Comparison of ENCODE assay signal across 22 mouse cellular contexts in the genomic region with DNA sequence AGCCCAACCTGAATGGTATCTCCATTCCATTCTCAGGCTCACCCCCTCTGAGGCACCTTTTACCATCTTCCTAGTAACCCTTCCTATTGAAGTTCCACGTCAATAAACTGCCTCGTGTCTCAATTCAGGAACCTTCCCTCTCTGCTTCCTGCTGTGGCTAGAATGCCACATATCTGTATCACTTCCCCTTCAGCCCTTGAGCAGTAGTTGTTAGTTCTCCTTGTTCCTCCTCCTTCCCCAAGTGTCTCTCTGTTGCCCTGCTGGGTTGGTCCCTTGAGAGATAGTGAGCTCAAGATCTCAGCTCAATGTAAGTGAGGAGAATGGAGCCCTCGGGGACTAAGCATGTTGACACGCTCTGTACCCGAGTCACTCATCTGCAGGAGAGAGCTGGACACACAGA. TPM values are rescaled to one million over a fixed set of nuclear protein-coding genes. Genes with fewer than 3 reads are reported as not detected.
A peak's percentile ranks its signal among the peaks of the same experiment; 100 is the strongest.
DNase-seq lines count a peak whose midpoint lies in the region; ATAC-seq and TF ChIP-seq lines count a peak whose summit lies in the region.
"Had no signal": no experiment of that assay in that cellular context is flagged by ENCODE, and none has a peak within 500 bp of the region (broad histone marks: within the 10 kb centered on the region; RNA-seq: fewer than 3 reads in every experiment).

No protein-coding gene starts in this region.

- no peaks in the 10 kb centered on the region for H3K9me3 ChIP-seq in CH12.LX (replicated peaks; ENCODE audit: low read length)
- no peaks in the 10 kb centered on the region for H3K9me3 ChIP-seq in liver, embryonic 12.5 days (replicated peaks)
- no peaks in the 10 kb centered on the region for H3K9me3 ChIP-seq in forebrain, embryonic 13.5 days (replicated peaks)
- H3K9me3 ChIP-seq: embryonic facial prominence, embryonic 15.5 days; heart, embryonic 13.5 days; hindbrain, embryonic 12.5 days; stomach, embryonic 15.5 days had no signal

- peak; percentile 12 to 54 for DNase-seq in heart, adult 18-20 months
- DNase-seq in heart, postnatal 4 days = no peak
- DNase-seq in CH12.LX (ENCODE audit: extremely low read depth) = peak; percentile 87
- DNase-seq in embryo, embryonic 10.5 days (ENCODE audit: low spot score) = no peak
- no peak for DNase-seq in ovary, postnatal 10 days (ENCODE audit: low spot score)
- DNase-seq: adrenal gland, postnatal 36 days; cerebellum, adult 11 months; gastrocnemius, adult 2 months; kidney, postnatal 14 days; lung, postnatal 4 days; right cerebral cortex, postnatal 14 days; thymus, postnatal 14 days had no signal

- no peak overlapping the region for H3K9ac ChIP-seq in CH12.LX (ENCODE audit: insufficient read depth, low read depth)
- H3K9ac ChIP-seq in liver, embryonic 12.5 days = no peak overlapping the region
- no peak overlapping the region for H3K9ac ChIP-seq in forebrain, embryonic 13.5 days
- H3K9ac ChIP-seq: embryonic facial prominence, embryonic 15.5 days; heart, embryonic 13.5 days; hindbrain, embryonic 12.5 days; stomach, embryonic 15.5 days had no signal

- peaks cover 7% of the 10 kb centered on the region for H3K27me3 ChIP-seq in CH12.LX (replicated peaks)
- peaks cover 42% of the 10 kb centered on the region for H3K27me3 ChIP-seq in liver, embryonic 12.5 days (replicated peaks)
- 0 out of 2 replicates have a peak, but pooled peaks cover 2% of the 10 kb centered on the region for H3K27me3 ChIP-seq in forebrain, embryonic 13.5 days
- H3K27me3 ChIP-seq: embryonic facial prominence, embryonic 15.5 days; stomach, embryonic 15.5 days had no signal

- peaks cover 8 to 50% of the 10 kb centered on the region in 2 experiments for H3K4me1 ChIP-seq in CH12.LX (ENCODE audit: control insufficient read depth in 1 of 2, insufficient read depth in 2 of 2)
- H3K4me1 ChIP-seq in liver, embryonic 12.5 days = 0 out of 2 replicates have a peak, but pooled peaks cover 13% of the 10 kb centered on the region
- peaks cover 7% of the 10 kb centered on the region for H3K4me1 ChIP-seq in forebrain, embryonic 13.5 days

- H3K36me3 ChIP-seq in CH12.LX (replicated peaks in 1 of 2; ENCODE audit: control insufficient read depth in 1 of 2, insufficient read depth in 1 of 2, low read length in 1 of 2) = no peaks in the 10 kb centered on the region
- no peaks in the 10 kb centered on the region for H3K36me3 ChIP-seq in liver, embryonic 12.5 days
- no peaks in the 10 kb centered on the region for H3K36me3 ChIP-seq in forebrain, embryonic 13.5 days (ENCODE audit: poor library complexity, severe bottlenecking)
- H3K36me3 ChIP-seq: embryonic facial prominence, embryonic 15.5 days; heart, embryonic 13.5 days; hindbrain, embryonic 12.5 days; stomach, embryonic 15.5 days had no signal

- WGBS in liver, embryonic 12.5 days (ENCODE audit: insufficient replicate concordance) = 18% methylated on average over 5 of the region's 5 CpGs
- 77% methylated on average over 5 of the region's 5 CpGs for WGBS in forebrain, embryonic 13.5 days

- H3K79me2 ChIP-seq in CH12.LX (replicated peaks; ENCODE audit: control insufficient read depth, extremely low read depth, insufficient read depth, poor library complexity, severe bottlenecking) = no peaks in the 10 kb centered on the region

- H3K4me3 ChIP-seq in CH12.LX (replicated peaks in 1 of 3; ENCODE audit: low read depth in 2 of 3, low read length in 2 of 3, poor library complexity in 1 of 3) = no peak overlapping the region
- H3K4me3 ChIP-seq in liver, embryonic 12.5 days = no peak overlapping the region
- H3K4me3 ChIP-seq in forebrain, embryonic 13.5 days = no peak overlapping the region
- H3K4me3 ChIP-seq: embryonic facial prominence, embryonic 15.5 days; gastrocnemius, adult 2 months; heart, embryonic 13.5 days; hindbrain, embryonic 12.5 days; myocyte; stomach, embryonic 15.5 days had no signal

- peak overlapping the region; percentile 9; the same call in 1 of the 2 replicates for H3K4me2 ChIP-seq in CH12.LX (ENCODE audit: insufficient read depth, low read depth, poor library complexity, severe bottlenecking)
- H3K4me2 ChIP-seq in liver, embryonic 12.5 days = no peak overlapping the region; the same call in 1 of the 2 replicates
- H3K4me2 ChIP-seq in forebrain, embryonic 13.5 days = no peak overlapping the region
- H3K4me2 ChIP-seq: embryonic facial prominence, embryonic 15.5 days; heart, embryonic 13.5 days; hindbrain, embryonic 12.5 days; stomach, embryonic 15.5 days had no signal

- TF ChIP-seq CTCF in CH12.LX (conservative IDR thresholded peaks at IDR 0.05 in 1 of 2, IDR thresholded peaks at IDR 0.05 in 1 of 2; ENCODE audit: low read depth in 2 of 2, low read length in 2 of 2) = no peak

- ATAC-seq in liver, embryonic 12.5 days = no peak
- peak; percentile 79 for ATAC-seq in neutrophil, adult 5-6 weeks (ENCODE audit: extremely low read depth, insufficient number of reproducible peaks, low FRiP score, poor library complexity, severe bottlenecking)
- no peak for ATAC-seq in forebrain, embryonic 13.5 days
- ATAC-seq: forebrain, embryonic 14.5 days; intestine, embryonic 16.5 days had no signal

- no peak for TF ChIP-seq RAD21 in CH12.LX (IDR thresholded peaks at IDR 0.05; ENCODE audit: low read depth, low read length)

- TF ChIP-seq EP300 in CH12.LX (IDR thresholded peaks at IDR 0.05; ENCODE audit: low read length) = peak; percentile 86

- H3K27ac ChIP-seq in CH12.LX (ENCODE audit: insufficient read depth, low read depth) = peak overlapping the region; percentile 49
- peak overlapping the region; percentile 10; the same call in 1 of the 2 replicates for H3K27ac ChIP-seq in liver, embryonic 12.5 days
- H3K27ac ChIP-seq in forebrain, embryonic 13.5 days = no peak overlapping the region
- H3K27ac ChIP-seq: embryonic facial prominence, embryonic 15.5 days; gastrocnemius, adult 2 months; heart, embryonic 13.5 days; hindbrain, embryonic 12.5 days; stomach, embryonic 15.5 days had no signal

- in situ Hi-C loops in CH12.LX (cut with MboI; ENCODE audit: low pct_ligation_motif_present, low pct_unique_long_range_greater_than_20kb, low sequenced_read_pairs) = no loop called here

- dilution Hi-C loops in CH12.LX (cut with MboI; ENCODE audit: extremely low pct_ligation_motif_present, extremely low pct_unique_long_range_greater_than_20kb, low sequenced_read_pairs) = no loop called here

- TF ChIP-seq POLR2A in CH12.LX (IDR thresholded peaks at IDR 0.05; ENCODE audit: low read depth, low read length) = peak; percentile 39; the same call in 1 of the 2 replicates

TF ChIP-seq in CH12.LX, 34 proteins besides CTCF, POLR2A, EP300 and RAD21 (continues in another document):
- TF ChIP-seq JUN (IDR thresholded peaks at IDR 0.05; ENCODE audit: insufficient read depth, low read depth, low read length) (no peak), HCFC1 (IDR thresholded peaks at IDR 0.05; ENCODE audit: low read depth, low read length) (no peak; the same call in 1 of the 2 replicates), SMC3 (IDR thresholded peaks at IDR 0.05; ENCODE audit: low read depth, low read length) (no peak), RCOR1 (conservative IDR thresholded peaks at IDR 0.05; ENCODE audit: low read depth, low read length) (0 out of 2 replicates have a peak, but pooled peaks have one; percentile 24), SIN3A (IDR thresholded peaks at IDR 0.05; ENCODE audit: low read length) (peak; percentile 66), UBTF (IDR thresholded peaks at IDR 0.05; ENCODE audit: low read depth, low read length) (no peak), CHD2 (IDR thresholded peaks at IDR 0.05; ENCODE audit: low read length) (no peak), MXI1 (IDR thresholded peaks at IDR 0.05; ENCODE audit: low read depth, low read length) (peak; percentile 36; the same call in 1 of the 2 replicates), JUND (conservative IDR thresholded peaks at IDR 0.05; ENCODE audit: low read depth, low read length) (no peak), BHLHE40 (IDR thresholded peaks at IDR 0.05; ENCODE audit: low read depth, low read length) (peak; percentile 63), ELF1 (IDR thresholded peaks at IDR 0.05; ENCODE audit: low read depth, low read length) (peak; percentile 45; the same call in 1 of the 2 replicates), MAZ (IDR thresholded peaks at IDR 0.05; ENCODE audit: low read depth, low read length) (no peak), MAX (IDR thresholded peaks at IDR 0.05; ENCODE audit: low read length) (no peak), KAT2A (IDR thresholded peaks at IDR 0.05; ENCODE audit: insufficient replicate concordance, low read length) (0 out of 2 replicates have a peak, but pooled peaks have one; percentile 64), E2F4 (IDR thresholded peaks at IDR 0.05; ENCODE audit: insufficient replicate concordance, low read depth, low read length) (no peak), TCF12 (IDR thresholded peaks at IDR 0.05; ENCODE audit: low read depth, low read length) (peak; percentile 52; the same call in 1 of the 2 replicates), MEF2A (IDR thresholded peaks at IDR 0.05; ENCODE audit: borderline replicate concordance, low read depth, low read length) (no peak), NRF1 (IDR thresholded peaks at IDR 0.05; ENCODE audit: low read depth, low read length) (no peak), NELFE (IDR thresholded peaks at IDR 0.05; ENCODE audit: low read depth, low read length) (no peak), PAX5 (IDR thresholded peaks at IDR 0.05; ENCODE audit: low read length) (no peak), ETS1 (conservative IDR thresholded peaks at IDR 0.05; ENCODE audit: low read depth, low read length) (peak; percentile 62), MYC (IDR thresholded peaks at IDR 0.05; ENCODE audit: low read depth, low read length) (no peak; the same call in 1 of the 2 replicates)

RNA-seq across cellular contexts. Expression of a gene that starts 3.6 kb away (rescaled TPM):
- 10 to 100 TPM; 10.2 to 11.5 TPM for total RNA-seq in heart, adult 18-20 months (2021)
- total RNA-seq in heart, postnatal 4 days (2021) = 1 to 10 TPM; 3.5 to 3.8 TPM
- total RNA-seq in CH12.LX (2012; rRNA removed) = 1.3 and 2.6 TPM in 2 replicates
- total RNA-seq in CH12.LX (2014; rRNA removed) = 1.2 and 1.5 TPM in 2 replicates
- polyA plus RNA-seq in CH12.LX (2012; ENCODE audit: insufficient read length, low read depth) = 1.3 TPM in 2 replicates
- polyA plus RNA-seq in liver, embryonic 12.5 days (2016; fragmentation: Nextera tagmentation; extraction: Ambion mirVana) = 0.23 and 0.37 TPM in 2 replicates
- total RNA-seq in neutrophil, adult 5-6 weeks (2017) = 18.7 and 22.1 TPM in 2 replicates
- polyA plus RNA-seq in forebrain, embryonic 13.5 days (2015; fragmentation: Nextera tagmentation; extraction: Ambion mirVana) = 5.8 and 6.4 TPM in 2 replicates

RNA-seq across cellular contexts. Expression of a gene that starts 19.9 kb away (rescaled TPM):
- under 1 TPM; 0.20 to 0.41 TPM for total RNA-seq in heart, adult 18-20 months (2021)
- 10 to 100 TPM; 18.3 to 21.7 TPM for total RNA-seq in heart, postnatal 4 days (2021)
- total RNA-seq in CH12.LX (2012; rRNA removed) = 34.9 and 49.4 TPM in 2 replicates
- 25.4 and 25.5 TPM in 2 replicates for total RNA-seq in CH12.LX (2014; rRNA removed)
- polyA plus RNA-seq in CH12.LX (2012; ENCODE audit: insufficient read length, low read depth) = 90.0 and 103 TPM in 2 replicates
- 44.4 and 44.5 TPM in 2 replicates for polyA plus RNA-seq in liver, embryonic 12.5 days (2016; fragmentation: Nextera tagmentation; extraction: Ambion mirVana)
- total RNA-seq in neutrophil, adult 5-6 weeks (2017) = 4.5 and 9.7 TPM in 2 replicates
- polyA plus RNA-seq in forebrain, embryonic 13.5 days (2015; fragmentation: Nextera tagmentation; extraction: Ambion mirVana) = 41.9 and 43.3 TPM in 2 replicates

Comparison
In these comparisons a context has a peak if more than half of its experiments do, and no peak if none do; other contexts are left out.
1. DNase-seq: peak in heart, adult 18-20 months (2 of 2) and CH12.LX (single experiment); none in heart, postnatal 4 days (single experiment), embryo, embryonic 10.5 days (single experiment) and ovary, postnatal 10 days (single experiment).